Comparison of ENCODE assay signal across 10 mouse cellular contexts in the genomic region with DNA sequence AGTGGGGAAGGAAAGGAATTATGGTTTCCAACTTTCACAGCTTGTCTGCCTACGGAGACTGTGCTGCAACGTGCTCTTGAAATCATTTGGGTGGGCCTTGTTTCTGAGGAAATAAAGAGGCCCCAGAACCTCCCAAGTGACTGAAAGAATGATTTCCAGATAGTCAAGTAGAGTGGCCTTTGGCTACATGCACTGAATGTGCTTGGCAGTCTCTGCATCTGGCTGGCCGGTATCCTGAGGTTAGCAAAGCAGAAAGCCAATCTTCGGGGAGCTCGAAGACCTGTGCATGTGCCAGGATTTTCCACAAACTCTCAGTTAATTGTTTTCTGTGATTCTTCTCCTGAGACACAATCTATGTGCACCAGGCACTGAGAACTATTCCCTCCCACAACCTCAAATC.
DNase-seq lines count a peak whose midpoint lies in the region; ATAC-seq and TF ChIP-seq lines count a peak whose summit lies in the region.
"Had no signal": no experiment of that assay in that cellular context is flagged by ENCODE, and none has a peak within 500 bp of the region (broad histone marks: within the 10 kb centered on the region; RNA-seq: fewer than 3 reads in every experiment).

No protein-coding gene starts in this region.

- no peak overlapping the region for H3K4me2 ChIP-seq in embryonic facial prominence, embryonic 14.5 days (ENCODE audit: low read depth, low read length)

- H3K4me3 ChIP-seq in embryonic facial prominence, embryonic 14.5 days (ENCODE audit: low read depth, low read length) = no peak overlapping the region
- no peak overlapping the region for H3K4me3 ChIP-seq in gastrocnemius, adult 2 months

- 0 out of 2 replicates have a peak, but pooled peaks cover 5% of the 10 kb centered on the region for H3K4me1 ChIP-seq in embryonic facial prominence, embryonic 14.5 days (ENCODE audit: control insufficient read depth, insufficient read depth, low read length)

- peak; percentile 8 for DNase-seq in kidney, postnatal 10 days
- DNase-seq in kidney, adult 9 months = no peak
- DNase-seq in embryonic facial prominence, embryonic 14.5 days (ENCODE audit: low spot score) = peak; percentile 91
- DNase-seq in gastrocnemius, adult 2 months = peak; percentile 75
- DNase-seq in heart, postnatal 36 days = peak; percentile 45 to 48
- no peak for DNase-seq in layer of hippocampus, adult 9-11 months
- DNase-seq in MN1 (ENCODE audit: low spot score) = no peak
- DNase-seq: cerebellum, adult 9-11 months; forebrain, postnatal 0 days; kidney, adult 18-20 months had no signal

- H3K9ac ChIP-seq in embryonic facial prominence, embryonic 14.5 days (ENCODE audit: low read depth, low read length) = no peak overlapping the region
- H3K9ac ChIP-seq: forebrain, postnatal 0 days had no signal

- H3K9me3 ChIP-seq in embryonic facial prominence, embryonic 14.5 days (ENCODE audit: control insufficient read depth, low read length) = no peaks in the 10 kb centered on the region

- TF ChIP-seq CTCF in gastrocnemius, adult 2 months (IDR thresholded peaks at IDR 0.05) = no peak

- 37% methylated on average over 5 of the region's 5 CpGs for WGBS in embryonic facial prominence, embryonic 14.5 days

- H3K27me3 ChIP-seq in embryonic facial prominence, embryonic 14.5 days (replicated peaks; ENCODE audit: control insufficient read depth, insufficient read depth, low read length) = no peaks in the 10 kb centered on the region

- 0 out of 2 replicates have a peak overlapping the region, but pooled peaks have one; percentile 24 for H3K27ac ChIP-seq in embryonic facial prominence, embryonic 14.5 days (replicated peaks; ENCODE audit: low read depth, low read length)
- peak overlapping the region; percentile 55 for H3K27ac ChIP-seq in gastrocnemius, adult 2 months

- peak; percentile 79; the same call in 1 of the 2 replicates for ATAC-seq in embryonic facial prominence, embryonic 14.5 days (ENCODE audit: low read depth)
- ATAC-seq: forebrain, postnatal 0 days had no signal

- no peaks in the 10 kb centered on the region for H3K36me3 ChIP-seq in embryonic facial prominence, embryonic 14.5 days (ENCODE audit: control insufficient read depth, insufficient read depth, low read length)

- intact Hi-C loops in gastrocnemius, adult 2 months (cut with DNase I) = loop anchor here (10.0 kb wide), 1 partner anchor 453 kb away; no protein-coding TSS in a partner anchor
- intact Hi-C loops in heart, postnatal 36 days (cut with DNase I) = no loop called here

Comparison
In these comparisons a context has a peak if more than half of its experiments do, and no peak if none do; other contexts are left out.
1. DNase-seq: peak in kidney, postnatal 10 days (single experiment), embryonic facial prominence, embryonic 14.5 days (single experiment), gastrocnemius, adult 2 months (single experiment) and heart, postnatal 36 days (2 of 2); none in kidney, adult 9 months (single experiment), layer of hippocampus, adult 9-11 months (single experiment) and MN1 (single experiment).